Mouse (Mus musculus) stomach, postnatal 0 days (tissue): ENCODE measurements at regions not wholly inside any gene's neighbourhood (a gene's known extent, or its start where the extent isn't known, plus 50 kb on each side); places are given as distances from the start of the nearest gene placed in this dataset.

Experiments
- CTCF ChIP-seq: IDR thresholded peaks from 2 replicates; pipeline ENCODE4 v1.5.1; 2016; ENCODE audit warnings: antibody characterized with exemption, low read depth, mild to moderate bottlenecking, moderate library complexity
- EP300 ChIP-seq: optimal IDR thresholded peaks from 2 replicates; pipeline ENCODE3; 2016; ENCODE audit warnings: antibody characterized with exemption

- TF ChIP-seq CTCF (no peak), EP300 (no peak)
Measured at GRCm38 (mm10) chr16:15220961-15221547, 96.2 kb upstream of the Gm21897 start.
